Mouse (Mus musculus): ENCODE results near the gene Arhgap20. TPM values are rescaled to one million over a fixed set of nuclear protein-coding genes. Genes with fewer than 3 reads are reported as not detected.

Gene Arhgap20
- total and polyA plus RNA-seq, 3 experiments: 0.54 to 0.93 (median 0.60) TPM

DNA sequence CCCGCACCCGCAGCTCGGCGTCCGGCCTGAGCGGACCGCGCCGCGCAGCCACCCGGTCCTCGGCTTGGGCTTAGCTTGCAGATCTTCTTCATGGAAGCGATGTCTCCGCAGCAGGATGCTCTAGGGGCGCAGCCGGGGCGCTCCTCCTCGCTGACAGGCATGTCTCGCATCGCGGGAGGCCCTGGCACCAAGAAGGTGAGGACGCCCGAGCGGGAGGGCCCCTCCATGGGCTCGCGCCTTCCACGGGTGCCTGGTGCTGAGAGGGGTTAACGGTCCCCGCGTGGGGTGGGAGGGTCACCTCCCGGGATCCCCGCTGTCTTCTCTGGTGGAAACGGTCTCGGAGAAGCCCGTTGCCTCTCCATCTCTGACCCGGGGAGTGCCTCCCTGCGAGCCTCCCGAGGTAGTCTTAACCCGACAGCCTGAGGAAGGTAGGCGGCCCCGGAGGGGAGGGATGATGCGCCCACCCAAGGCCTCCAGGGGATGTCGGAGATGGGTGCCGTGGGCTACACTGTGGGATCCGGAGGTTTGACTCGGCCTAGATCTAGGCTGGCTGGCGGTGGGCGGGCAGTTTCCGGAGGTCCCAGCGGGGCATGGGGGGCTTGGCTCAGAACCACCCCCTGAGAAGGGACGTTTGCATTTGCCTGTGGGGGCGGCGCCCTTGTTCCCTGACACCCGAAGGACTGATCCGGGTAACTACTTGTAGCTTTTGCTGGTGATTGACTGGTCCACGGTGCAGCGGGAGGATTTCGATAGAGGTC is 459 bp downstream of the Arhgap20 start:
- Histone ChIP-seq H3K79me2 (replicated peaks; ENCODE audit: control insufficient read depth, extremely low read depth, insufficient read depth, poor library complexity, severe bottlenecking) (no peaks in the 10 kb centered on the region), H3K9me3 (replicated peaks; ENCODE audit: low read length) (no peaks in the 10 kb centered on the region), H3K4me3 (replicated peaks in 1 of 3; ENCODE audit: low read depth in 2 of 3, low read length in 2 of 3, poor library complexity in 1 of 3) (peak overlapping the region; percentile 30 to 71 (median 65)), H3K4me1 (ENCODE audit: control insufficient read depth in 1 of 2, insufficient read depth in 2 of 2) (peaks cover 0 to 11% of the 10 kb centered on the region in 2 experiments; a peak in 2 of 4 replicates), H3K27me3 (replicated peaks) (peaks cover 18% of the 10 kb centered on the region), H3K9ac (ENCODE audit: insufficient read depth, low read depth) (peak overlapping the region; percentile 1; the same call in 1 of the 2 replicates), H3K4me2 (ENCODE audit: insufficient read depth, low read depth, poor library complexity, severe bottlenecking) (peak overlapping the region; percentile 71), H3K36me3 (replicated peaks in 1 of 2; ENCODE audit: control insufficient read depth in 1 of 2, insufficient read depth in 1 of 2, low read length in 1 of 2) (no peaks in the 10 kb centered on the region), H3K27ac (ENCODE audit: insufficient read depth, low read depth) (no peak overlapping the region)
- no peak for DNase-seq (ENCODE audit: extremely low read depth)
- in situ Hi-C loops (cut with MboI; ENCODE audit: low pct_ligation_motif_present, low pct_unique_long_range_greater_than_20kb, low sequenced_read_pairs): loop anchor here (25.0 kb wide), 2 partner anchors 428 to 603 kb away; partner anchors contain the start of genes 1810046K07Rik and Gm32742
- dilution Hi-C loops (cut with MboI; ENCODE audit: extremely low pct_ligation_motif_present, extremely low pct_unique_long_range_greater_than_20kb, low sequenced_read_pairs): no loop called here
- TF ChIP-seq MXI1 (IDR thresholded peaks at IDR 0.05; ENCODE audit: low read depth, low read length) (no peak), MAFK (IDR thresholded peaks at IDR 0.05; ENCODE audit: insufficient replicate concordance, low read length) (no peak), MAZ (IDR thresholded peaks at IDR 0.05; ENCODE audit: low read depth, low read length) (no peak), TBP (conservative IDR thresholded peaks at IDR 0.05; ENCODE audit: low read depth, low read length) (no peak), USF2 (conservative IDR thresholded peaks at IDR 0.05; ENCODE audit: low read depth, low read length) (no peak), NELFE (IDR thresholded peaks at IDR 0.05; ENCODE audit: low read depth, low read length) (no peak), RCOR1 (conservative IDR thresholded peaks at IDR 0.05; ENCODE audit: low read depth, low read length) (no peak), MEF2A (IDR thresholded peaks at IDR 0.05; ENCODE audit: borderline replicate concordance, low read depth, low read length) (no peak), MAX (IDR thresholded peaks at IDR 0.05; ENCODE audit: low read length) (no peak), CHD1 (IDR thresholded peaks at IDR 0.05; ENCODE audit: low read depth, low read length) (no peak), RAD21 (IDR thresholded peaks at IDR 0.05; ENCODE audit: low read depth, low read length) (no peak), ZMIZ1 (IDR thresholded peaks at IDR 0.05; ENCODE audit: low read depth, low read length) (no peak), PAX5 (IDR thresholded peaks at IDR 0.05; ENCODE audit: low read length) (no peak), GABPA (IDR thresholded peaks at IDR 0.05; ENCODE audit: insufficient replicate concordance, low read depth, low read length) (no peak), SIN3A (IDR thresholded peaks at IDR 0.05; ENCODE audit: low read length) (no peak), EP300 (IDR thresholded peaks at IDR 0.05; ENCODE audit: low read length) (no peak), ZNF384 (IDR thresholded peaks at IDR 0.05; ENCODE audit: low read depth, low read length) (no peak)

DNA sequence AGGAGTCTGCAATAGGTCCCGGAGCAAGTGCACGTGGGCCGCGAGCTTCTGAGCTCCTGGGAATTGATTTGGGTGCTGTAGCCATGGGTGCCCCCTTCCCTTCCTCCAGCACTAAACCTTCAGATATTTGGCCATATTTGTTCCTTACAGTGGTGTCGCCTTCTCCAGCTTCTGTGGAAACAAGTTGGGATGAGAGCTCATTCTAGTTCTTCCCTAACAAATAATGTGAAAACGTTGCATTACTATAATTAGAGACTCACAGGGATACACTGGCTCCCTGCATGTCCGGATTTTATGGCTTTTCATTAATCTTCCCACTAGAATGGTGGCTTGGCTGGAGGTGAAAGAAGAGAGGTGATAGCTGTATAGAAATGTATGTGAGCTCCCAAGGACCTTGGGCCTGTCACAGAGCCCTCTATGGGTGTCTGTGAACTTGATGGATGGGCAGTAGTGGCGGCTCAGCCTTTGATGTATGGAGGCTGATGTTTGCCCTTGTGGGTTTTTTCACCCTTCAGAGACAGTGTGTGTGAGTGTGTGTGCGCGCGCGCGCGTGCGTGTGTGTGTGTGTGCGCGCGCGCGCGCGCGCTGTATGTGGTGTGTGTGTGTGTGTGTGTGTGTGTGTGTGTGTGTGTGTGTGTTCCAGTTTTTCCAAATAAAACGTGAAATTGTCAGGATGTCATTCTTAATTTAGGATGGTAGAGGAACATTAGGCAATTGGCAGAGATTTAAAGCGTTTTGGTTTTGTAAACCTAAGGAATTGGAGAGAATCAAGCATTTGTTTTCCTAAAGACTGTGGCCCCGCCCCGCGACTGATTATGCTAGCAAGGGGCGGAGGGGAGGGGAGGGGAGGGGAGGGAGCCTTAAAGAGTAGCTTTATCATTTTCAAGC is 1.3 kb downstream of the Arhgap20 start:
- dilution Hi-C loops (cut with MboI; ENCODE audit: extremely low pct_ligation_motif_present, extremely low pct_unique_long_range_greater_than_20kb, low sequenced_read_pairs): no loop called here
- H3K36me3 ChIP-seq (replicated peaks in 1 of 2; ENCODE audit: control insufficient read depth in 1 of 2, insufficient read depth in 1 of 2, low read length in 1 of 2): no peaks in the 10 kb centered on the region
- no peaks in the 10 kb centered on the region for H3K9me3 ChIP-seq (replicated peaks; ENCODE audit: low read length)
- in situ Hi-C loops (cut with MboI; ENCODE audit: low pct_ligation_motif_present, low pct_unique_long_range_greater_than_20kb, low sequenced_read_pairs): loop anchor here (25.0 kb wide), 2 partner anchors 429 to 604 kb away; partner anchors contain the start of genes 1810046K07Rik and Gm32742
- no peaks in the 10 kb centered on the region for H3K79me2 ChIP-seq (replicated peaks; ENCODE audit: control insufficient read depth, extremely low read depth, insufficient read depth, poor library complexity, severe bottlenecking)
- DNase-seq (ENCODE audit: extremely low read depth): no peak
- TF ChIP-seq UBTF (IDR thresholded peaks at IDR 0.05; ENCODE audit: low read depth, low read length): no peak
- peak; percentile 74 for TF ChIP-seq NRF1 (IDR thresholded peaks at IDR 0.05; ENCODE audit: low read depth, low read length)
- H3K4me3 ChIP-seq (replicated peaks in 1 of 3; ENCODE audit: low read depth in 2 of 3, low read length in 2 of 3, poor library complexity in 1 of 3): peak overlapping the region in 1 of 3 experiments; percentile 71
- H3K4me2 ChIP-seq (ENCODE audit: insufficient read depth, low read depth, poor library complexity, severe bottlenecking): peak overlapping the region; percentile 71
- H3K9ac ChIP-seq (ENCODE audit: insufficient read depth, low read depth): no peak overlapping the region
- peaks cover 0 to 11% of the 10 kb centered on the region in 2 experiments; a peak in 2 of 4 replicates for H3K4me1 ChIP-seq (ENCODE audit: control insufficient read depth in 1 of 2, insufficient read depth in 2 of 2)
- H3K27me3 ChIP-seq (replicated peaks): peaks cover 18% of the 10 kb centered on the region
- H3K27ac ChIP-seq (ENCODE audit: insufficient read depth, low read depth): no peak overlapping the region

All from CH12.LX (cell line).